Mouse (Mus musculus): Measurements from ENCODE around the gene Eif4g3.

Gene Eif4g3

GRCm38 (mm10) chr4:138101795-138102194, 109.0 kb downstream of the Eif4g3 start:
- no peak for DNase-seq (ENCODE audit: low spot score)

- DNase-seq (ENCODE audit: low spot score) = no peak
Observed at GRCm38 (mm10) chr4:138102413-138102812, 109.6 kb downstream of the Eif4g3 start.

- DNase-seq (ENCODE audit: low spot score) = no peak
Observed at GRCm38 (mm10) chr4:138104967-138105366, 112.1 kb downstream of the Eif4g3 start.

- peak; percentile 86 for DNase-seq (ENCODE audit: low spot score)
Observed at GRCm38 (mm10) chr4:138107441-138108409, 114.9 kb downstream of the Eif4g3 start.

- DNase-seq (ENCODE audit: low spot score) = no peak
Observed at GRCm38 (mm10) chr4:138108541-138108940, 115.7 kb downstream of the Eif4g3 start.

- peak; percentile 40 for DNase-seq (ENCODE audit: low spot score)
Observed at GRCm38 (mm10) chr4:138109332-138109731, 116.5 kb downstream of the Eif4g3 start.

- DNase-seq (ENCODE audit: low spot score) = no peak
Observed at GRCm38 (mm10) chr4:138111858-138112257, 119.0 kb downstream of the Eif4g3 start.

GRCm38 (mm10) chr4:138119740-138120139, 126.9 kb downstream of the Eif4g3 start:
- peak; percentile 44 for DNase-seq (ENCODE audit: low spot score)

- DNase-seq (ENCODE audit: low spot score) = no peak
Observed at GRCm38 (mm10) chr4:138124046-138124445, 131.2 kb downstream of the Eif4g3 start.

GRCm38 (mm10) chr4:138127371-138127770, 134.5 kb downstream of the Eif4g3 start:
- no peak for DNase-seq (ENCODE audit: low spot score)

GRCm38 (mm10) chr4:138127781-138128180, 135.0 kb downstream of the Eif4g3 start:
- DNase-seq (ENCODE audit: low spot score) = no peak

- DNase-seq (ENCODE audit: low spot score) = no peak
Observed at GRCm38 (mm10) chr4:138130149-138130548, 137.3 kb downstream of the Eif4g3 start.

- no peak for DNase-seq (ENCODE audit: low spot score)
Observed at GRCm38 (mm10) chr4:138131226-138131625, 138.4 kb downstream of the Eif4g3 start.

- no peak for DNase-seq (ENCODE audit: low spot score)
Observed at GRCm38 (mm10) chr4:138131716-138132115, 138.9 kb downstream of the Eif4g3 start.

GRCm38 (mm10) chr4:138133360-138133759, 140.5 kb downstream of the Eif4g3 start:
- no peak for DNase-seq (ENCODE audit: low spot score)

- DNase-seq (ENCODE audit: low spot score) = no peak
Observed at GRCm38 (mm10) chr4:138137336-138137735, 144.5 kb downstream of the Eif4g3 start.

GRCm38 (mm10) chr4:138137804-138138203, 145.0 kb downstream of the Eif4g3 start:
- DNase-seq (ENCODE audit: low spot score) = no peak

- no peak for DNase-seq (ENCODE audit: low spot score)
Observed at GRCm38 (mm10) chr4:138138219-138138618, 145.4 kb downstream of the Eif4g3 start.

GRCm38 (mm10) chr4:138141358-138141757, 148.5 kb downstream of the Eif4g3 start:
- no peak for DNase-seq (ENCODE audit: low spot score)

- DNase-seq (ENCODE audit: low spot score) = no peak
Observed at GRCm38 (mm10) chr4:138147176-138147575, 154.4 kb downstream of the Eif4g3 start.

- no peak for DNase-seq (ENCODE audit: low spot score)
Observed at GRCm38 (mm10) chr4:138149977-138150376, 157.2 kb downstream of the Eif4g3 start.

- DNase-seq (ENCODE audit: low spot score) = no peak
Observed at GRCm38 (mm10) chr4:138151226-138151625, 158.4 kb downstream of the Eif4g3 start.

- DNase-seq (ENCODE audit: low spot score) = peak; percentile 65
Observed at GRCm38 (mm10) chr4:138153980-138154379, 161.2 kb downstream of the Eif4g3 start.

- DNase-seq (ENCODE audit: low spot score) = no peak
Observed at GRCm38 (mm10) chr4:138160918-138161317, 168.1 kb downstream of the Eif4g3 start.
